Mouse (Mus musculus): ENCODE measurements at regions not wholly inside any gene's neighbourhood (a gene's known extent, or its start where the extent isn't known, plus 50 kb on each side); places are given as distances from the start of the nearest gene placed in this dataset.

GRCm38 (mm10) chr12:14088960-14089359 lies 62.9 kb downstream of the Fam84a start:
- Histone ChIP-seq H3K9me3 (replicated peaks; ENCODE audit: insufficient read depth, low read length) (no peaks in the 10 kb centered on the region), H3K4me1 (ENCODE audit: control insufficient read depth in 1 of 2, insufficient read depth in 2 of 2, low read length in 2 of 2) (no peaks in the 10 kb centered on the region), H3K4me3 (ENCODE audit: control insufficient read depth in 1 of 2, insufficient read depth in 1 of 2, low read depth in 2 of 2, low read length in 2 of 2) (no peak overlapping the region), H3K36me3 (ENCODE audit: control insufficient read depth in 1 of 2, insufficient read depth in 2 of 2, low read length in 2 of 2) (no peaks in the 10 kb centered on the region), H3K27me3 (ENCODE audit: control insufficient read depth in 1 of 2, insufficient read depth in 2 of 2, low read length in 2 of 2) (no peaks in the 10 kb centered on the region), H3K79me2 (ENCODE audit: control insufficient read depth, insufficient read depth, low read length, poor library complexity) (no peaks in the 10 kb centered on the region), H3K9ac (ENCODE audit: control insufficient read depth, low read depth, low read length, poor library complexity, severe bottlenecking) (no peak overlapping the region), H3K27ac (ENCODE audit: control insufficient read depth, low read depth, low read length) (no peak overlapping the region)
- no peak for DNase-seq (ENCODE audit: low read depth, low spot score)
- TF ChIP-seq USF2 (IDR thresholded peaks at IDR 0.05; ENCODE audit: borderline replicate concordance in 1 of 2, insufficient read depth in 1 of 2, low read depth in 1 of 2, low read length in 2 of 2), result no peak
- no peak for TF ChIP-seq MXI1 (IDR thresholded peaks at IDR 0.05; ENCODE audit: low read depth, low read length)
- no peak for TF ChIP-seq CTCF (IDR thresholded peaks at IDR 0.05 in 2 of 3, conservative IDR thresholded peaks at IDR 0.05 in 1 of 3; ENCODE audit: control insufficient read depth in 1 of 3, insufficient read depth in 1 of 3, low read depth in 2 of 3, low read length in 3 of 3, poor library complexity in 1 of 3, severe bottlenecking in 1 of 3)
- TF ChIP-seq USF1 (IDR thresholded peaks at IDR 0.05; ENCODE audit: low read depth, low read length), result no peak
- TF ChIP-seq BHLHE40 (IDR thresholded peaks at IDR 0.05; ENCODE audit: borderline replicate concordance, low read depth, low read length), result no peak
- TF ChIP-seq MEF2A (IDR thresholded peaks at IDR 0.05; ENCODE audit: extremely low read depth, insufficient replicate concordance, low read depth, low read length, poor library complexity, severe bottlenecking), result no peak
- TF ChIP-seq EP300 (IDR thresholded peaks at IDR 0.05; ENCODE audit: low read depth in 1 of 2, low read length in 2 of 2), result no peak
- TF ChIP-seq TBP (IDR thresholded peaks at IDR 0.05; ENCODE audit: low read depth, low read length), result no peak
- no peak for TF ChIP-seq CHD2 (IDR thresholded peaks at IDR 0.05; ENCODE audit: low read length)
- TF ChIP-seq MYB (IDR thresholded peaks at IDR 0.05; ENCODE audit: low read depth, low read length), result no peak
- no peak for TF ChIP-seq JUND (IDR thresholded peaks at IDR 0.05; ENCODE audit: low read depth, low read length)
- TF ChIP-seq ETS1 (IDR thresholded peaks at IDR 0.05; ENCODE audit: low read depth, low read length), result no peak
- no peak for TF ChIP-seq POLR2AphosphoS2 (IDR thresholded peaks at IDR 0.05; ENCODE audit: low read length)
- no peak for TF ChIP-seq NRF1 (IDR thresholded peaks at IDR 0.05; ENCODE audit: insufficient read depth, low read depth, low read length, poor library complexity, severe bottlenecking)
- no peak for TF ChIP-seq UBTF (IDR thresholded peaks at IDR 0.05; ENCODE audit: borderline replicate concordance, insufficient read depth, low read depth, low read length)
- TF ChIP-seq POLR2AphosphoS5 (IDR thresholded peaks at IDR 0.05; ENCODE audit: borderline replicate concordance, low read depth, low read length), result no peak
- no peak for TF ChIP-seq ZMIZ1 (IDR thresholded peaks at IDR 0.05; ENCODE audit: low read depth, low read length)
- no peak for TF ChIP-seq MAZ (IDR thresholded peaks at IDR 0.05; ENCODE audit: low read depth, low read length)
- TF ChIP-seq SMC3 (IDR thresholded peaks at IDR 0.05; ENCODE audit: low read depth, low read length), result no peak

DNA sequence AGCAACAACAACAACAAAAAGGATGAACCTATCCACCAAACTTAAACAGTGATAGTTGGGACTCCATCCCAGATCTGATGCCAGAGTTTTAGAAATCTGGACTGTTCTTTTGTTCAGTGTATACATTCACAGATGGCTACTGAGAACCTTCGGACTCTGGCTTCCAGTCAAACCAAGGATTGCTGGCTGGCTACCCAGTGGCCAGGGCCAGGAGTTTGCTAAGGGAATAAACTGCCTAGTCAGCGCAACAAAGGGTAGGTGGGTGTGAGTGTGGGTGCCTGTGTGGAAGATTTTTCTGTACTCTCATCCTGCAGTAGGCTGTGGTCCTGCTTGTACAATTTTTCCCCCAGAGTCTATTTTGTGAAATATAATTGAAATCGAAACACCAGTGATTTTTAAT lies 69.1 kb downstream of the Fam84a start:
- H3K27ac ChIP-seq (ENCODE audit: control insufficient read depth, low read depth, low read length), result no peak overlapping the region
- H3K9ac ChIP-seq (ENCODE audit: control insufficient read depth, low read depth, low read length, poor library complexity, severe bottlenecking), result no peak overlapping the region
- no peaks in the 10 kb centered on the region for H3K79me2 ChIP-seq (ENCODE audit: control insufficient read depth, insufficient read depth, low read length, poor library complexity)
- TF ChIP-seq RAD21 (IDR thresholded peaks at IDR 0.05; ENCODE audit: low read depth, low read length) (no peak), ZNF384 (IDR thresholded peaks at IDR 0.05; ENCODE audit: low read depth, low read length) (no peak)
- no peak for DNase-seq (ENCODE audit: low read depth, low spot score)
- H3K9me3 ChIP-seq (replicated peaks; ENCODE audit: insufficient read depth, low read length), result no peaks in the 10 kb centered on the region
- H3K4me3 ChIP-seq (ENCODE audit: control insufficient read depth in 1 of 2, insufficient read depth in 1 of 2, low read depth in 2 of 2, low read length in 2 of 2), result no peak overlapping the region
- no peaks in the 10 kb centered on the region for H3K27me3 ChIP-seq (ENCODE audit: control insufficient read depth in 1 of 2, insufficient read depth in 2 of 2, low read length in 2 of 2)
- no peaks in the 10 kb centered on the region for H3K4me1 ChIP-seq (ENCODE audit: control insufficient read depth in 1 of 2, insufficient read depth in 2 of 2, low read length in 2 of 2)
- H3K36me3 ChIP-seq (ENCODE audit: control insufficient read depth in 1 of 2, insufficient read depth in 2 of 2, low read length in 2 of 2), result no peaks in the 10 kb centered on the region; a peak in 1 of 4 replicates

Measured in MEL (cell line).